Mouse (Mus musculus): ENCODE measurements around the gene Sprn. TPM values are rescaled to one million over a fixed set of nuclear protein-coding genes. Genes with fewer than 3 reads are reported as not detected.

Gene Sprn
- polyA plus RNA-seq, 1 experiment from 2014 or later: 7.8 TPM

- Histone ChIP-seq H3K9ac (replicated peaks) (no peak overlapping the region), H3K4me3 (replicated peaks) (no peak overlapping the region), H3K27me3 (peaks cover 3% of the 10 kb centered on the region; the same call in 1 of the 2 replicates), H3K4me1 (replicated peaks) (peaks cover 16% of the 10 kb centered on the region), H3K4me2 (replicated peaks) (no peak overlapping the region), H3K36me3 (no peaks in the 10 kb centered on the region), H3K9me3 (no peaks in the 10 kb centered on the region), H3K27ac (no peak overlapping the region)
- no peak for ATAC-seq
- 92% methylated on average over 2 of the region's 2 CpGs for WGBS
Measured at GRCm38 (mm10) chr7:140120484-140120883, 34.2 kb downstream of the Sprn start.

- Histone ChIP-seq H3K4me1 (replicated peaks) (peaks cover 17% of the 10 kb centered on the region), H3K9me3 (no peaks in the 10 kb centered on the region), H3K9ac (replicated peaks) (peak within 1 kb of the TSS; percentile 86), H3K36me3 (peaks cover 14% of the 10 kb centered on the region), H3K4me2 (replicated peaks) (peak within 1 kb of the TSS; percentile 90), H3K27ac (peak within 1 kb of the TSS; percentile 80), H3K4me3 (replicated peaks) (peak within 1 kb of the TSS; percentile 83), H3K27me3 (peaks cover 2% of the 10 kb centered on the region; the same call in 1 of the 2 replicates)
- ATAC-seq: peak; percentile 96
- 4% methylated on average over 28 of the region's 28 CpGs for WGBS
Measured at GRCm38 (mm10) chr7:140116329-140117054, 38.2 kb downstream of the Sprn start, which contains the start of gene Echs1. Echs1 (minus strand) TSS chr7:140116476.

GRCm38 (mm10) chr7:140115583-140116328, 38.9 kb downstream of the Sprn start, which contains the start of gene Paox:
Paox (plus strand) TSS chr7:140115799.
- Histone ChIP-seq H3K27ac (peak within 1 kb of the TSS; percentile 80), H3K4me1 (replicated peaks) (peaks cover 17% of the 10 kb centered on the region), H3K9ac (replicated peaks) (peak within 1 kb of the TSS; percentile 86), H3K36me3 (peaks cover 22% of the 10 kb centered on the region), H3K4me3 (replicated peaks) (peak within 1 kb of the TSS; percentile 83), H3K4me2 (replicated peaks) (peak within 1 kb of the TSS; percentile 90), H3K27me3 (no peaks in the 10 kb centered on the region), H3K9me3 (no peaks in the 10 kb centered on the region)
- ATAC-seq: peak; percentile 79
- 3% methylated on average over 23 of the region's 23 CpGs for WGBS

DNA sequence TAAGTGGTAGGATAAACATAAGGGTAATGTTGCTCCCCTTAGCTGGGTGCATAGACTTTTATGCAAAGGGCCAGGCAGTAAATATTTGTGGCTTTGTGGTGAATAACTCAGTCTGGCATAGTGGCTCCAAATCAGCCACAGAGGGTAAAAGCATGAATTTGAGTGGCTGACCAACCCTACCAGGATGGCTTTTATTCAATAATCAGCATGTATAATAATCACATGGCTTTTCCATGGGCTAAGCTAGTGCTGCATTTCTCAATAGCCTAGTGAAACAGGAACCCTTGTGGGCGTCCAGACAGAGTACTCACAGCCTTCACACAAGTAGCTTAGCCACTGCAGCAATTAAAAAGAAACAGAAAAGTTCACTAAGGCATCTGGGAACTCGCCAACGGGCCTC, 42.7 kb downstream of the Sprn start:
- 74% methylated on average over 3 of the region's 3 CpGs for WGBS
- no peak overlapping the region for H3K27ac ChIP-seq
- ATAC-seq: no peak
- no peak overlapping the region for H3K4me2 ChIP-seq (replicated peaks)
- peaks cover 14% of the 10 kb centered on the region for H3K4me1 ChIP-seq (replicated peaks)
- no peaks in the 10 kb centered on the region for H3K27me3 ChIP-seq
- no peak overlapping the region for H3K4me3 ChIP-seq (replicated peaks)
- H3K36me3 ChIP-seq: peaks cover 60% of the 10 kb centered on the region
- no peak overlapping the region for H3K9ac ChIP-seq (replicated peaks)
- H3K9me3 ChIP-seq: no peaks in the 10 kb centered on the region

DNA sequence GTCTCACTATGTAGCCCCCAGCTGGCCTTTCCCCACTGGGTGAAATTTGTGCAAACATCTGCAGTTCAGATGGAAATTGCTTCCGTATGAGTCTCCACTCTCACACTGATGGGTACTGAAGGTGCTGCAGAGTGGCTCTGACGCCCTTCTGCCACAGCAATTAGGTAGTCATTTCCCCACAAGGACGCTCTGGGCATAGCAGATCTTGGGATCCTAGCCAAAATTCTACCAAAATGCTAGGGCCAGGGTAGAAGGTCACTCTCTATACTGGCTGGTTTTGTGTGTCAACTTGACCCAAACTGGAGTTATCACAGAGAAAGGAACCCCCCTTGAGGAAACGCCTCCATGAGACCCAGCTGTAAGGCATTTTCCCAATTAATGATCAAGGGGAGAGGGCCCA, 50.7 kb downstream of the Sprn start:
- Histone ChIP-seq H3K4me2 (replicated peaks) (no peak overlapping the region), H3K27ac (no peak overlapping the region), H3K4me3 (replicated peaks) (no peak overlapping the region), H3K4me1 (replicated peaks) (peaks cover 18% of the 10 kb centered on the region), H3K9ac (replicated peaks) (no peak overlapping the region), H3K36me3 (peaks cover 42% of the 10 kb centered on the region), H3K9me3 (no peaks in the 10 kb centered on the region), H3K27me3 (peaks cover 15% of the 10 kb centered on the region)
- ATAC-seq: no peak
- WGBS: 86% methylated on average over 4 of the region's 4 CpGs

DNA sequence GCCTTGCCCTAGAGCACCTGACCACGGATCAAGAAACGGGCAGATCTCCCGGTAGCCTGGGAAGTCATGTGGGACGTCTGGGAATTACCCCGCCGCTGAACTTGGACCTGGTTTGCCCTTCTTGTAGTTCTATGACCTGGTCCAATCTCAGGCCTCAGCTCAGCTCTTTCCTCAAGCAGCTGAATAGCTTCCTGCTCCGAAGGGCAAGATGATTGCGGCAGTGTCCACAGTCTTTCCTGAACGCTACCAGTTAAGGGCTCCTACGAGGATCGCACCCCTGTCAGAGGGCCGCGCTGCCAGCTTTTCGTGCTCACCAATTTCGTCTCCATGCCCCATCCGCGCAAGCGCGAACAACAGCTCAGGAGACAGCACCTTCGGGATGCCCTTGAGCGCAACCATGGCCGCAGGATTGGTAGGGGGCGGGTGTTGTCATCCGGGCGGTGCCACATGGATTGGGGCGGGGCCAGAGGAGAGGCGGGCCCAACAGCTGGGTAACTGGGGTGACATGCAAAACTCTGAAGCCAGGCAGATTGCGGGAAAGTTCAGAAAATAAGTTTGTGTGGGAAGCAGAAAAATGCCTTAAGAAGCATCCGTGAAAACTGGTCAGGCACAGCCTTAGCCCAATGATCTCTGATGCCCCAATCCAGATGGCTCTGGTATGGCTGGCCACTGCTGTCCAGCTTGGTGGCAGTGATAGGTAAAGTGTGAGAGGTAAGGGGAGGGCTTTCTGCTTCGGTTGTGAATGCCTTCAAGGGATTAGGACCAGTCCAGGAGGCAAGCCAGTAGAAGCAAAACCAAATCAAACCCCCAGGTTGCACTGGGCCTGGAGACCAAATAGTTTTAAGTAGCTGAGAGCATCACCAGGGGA, 52.5 kb downstream of the Sprn start, which contains the start of gene Fuom:
Gene Fuom (minus strand): TSS at position 449 of the 868 bp plus-strand sequence.
- H3K4me3 ChIP-seq (replicated peaks): peak within 1 kb of the TSS; percentile 39
- H3K36me3 ChIP-seq: peaks cover 24% of the 10 kb centered on the region
- peak within 1 kb of the TSS; percentile 65 for H3K9ac ChIP-seq (replicated peaks)
- peak; percentile 87 for ATAC-seq
- no peaks in the 10 kb centered on the region for H3K9me3 ChIP-seq
- 2% methylated on average over 30 of the region's 30 CpGs for WGBS
- H3K4me2 ChIP-seq (replicated peaks): peak within 1 kb of the TSS; percentile 65
- peaks cover 15% of the 10 kb centered on the region for H3K27me3 ChIP-seq
- H3K4me1 ChIP-seq (replicated peaks): peaks cover 18% of the 10 kb centered on the region
- H3K27ac ChIP-seq: no peak within 1 kb of the TSS

DNA sequence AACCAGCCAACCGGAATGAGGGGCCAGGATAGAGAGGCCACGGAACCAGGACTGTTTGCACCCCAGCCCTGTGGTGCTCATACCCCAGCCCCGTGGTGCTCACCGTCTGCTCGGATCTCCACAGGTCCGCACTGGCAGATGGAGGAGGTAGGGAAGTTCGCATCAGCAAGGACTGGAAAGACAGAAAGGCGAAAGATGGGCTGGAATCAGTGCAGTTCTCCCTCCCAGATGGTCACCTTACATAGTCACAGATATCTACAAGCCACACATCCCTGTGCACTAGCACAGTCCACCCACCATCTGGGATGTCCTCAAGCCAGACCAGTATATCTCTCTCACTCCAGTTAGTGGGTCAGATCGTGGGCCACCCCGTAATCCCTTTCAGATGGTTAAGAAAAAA, 53.2 kb downstream of the Sprn start:
- peaks cover 19% of the 10 kb centered on the region for H3K36me3 ChIP-seq
- WGBS: 72% methylated on average over 10 of the region's 10 CpGs
- H3K4me3 ChIP-seq (replicated peaks): peak overlapping the region; percentile 39
- H3K4me1 ChIP-seq (replicated peaks): peaks cover 18% of the 10 kb centered on the region
- H3K27ac ChIP-seq: no peak overlapping the region
- peaks cover 15% of the 10 kb centered on the region for H3K27me3 ChIP-seq
- peak overlapping the region; percentile 65 for H3K4me2 ChIP-seq (replicated peaks)
- H3K9ac ChIP-seq (replicated peaks): peak overlapping the region; percentile 65
- no peaks in the 10 kb centered on the region for H3K9me3 ChIP-seq
- ATAC-seq: peak; percentile 31; the same call in 1 of the 2 replicates

Other genes starting within 250 kb of the Sprn start
- gene Utf1, start 211.1 kb downstream of the Sprn start, polyA plus RNA-seq (2015; fragmentation: Nextera tagmentation; extraction: Ambion mirVana): not detected in 2 replicates
- 0.75 and 0.96 TPM in 2 replicates for gene 6430531B16Rik, start 176.1 kb downstream of the Sprn start, polyA plus RNA-seq (2015; fragmentation: Nextera tagmentation; extraction: Ambion mirVana)
- 3.8 and 4.0 TPM in 2 replicates for gene Adam8, start 162.3 kb downstream of the Sprn start, polyA plus RNA-seq (2015; fragmentation: Nextera tagmentation; extraction: Ambion mirVana)
- gene Zfp511, start 118.5 kb downstream of the Sprn start, polyA plus RNA-seq (2015; fragmentation: Nextera tagmentation; extraction: Ambion mirVana): 49.6 and 50.7 TPM in 2 replicates
- gene Tubgcp2, start 118.2 kb downstream of the Sprn start, polyA plus RNA-seq (2015; fragmentation: Nextera tagmentation; extraction: Ambion mirVana): 61.1 and 62.9 TPM in 2 replicates
- gene Msx3, start 105.8 kb downstream of the Sprn start, polyA plus RNA-seq (2015; fragmentation: Nextera tagmentation; extraction: Ambion mirVana): 3.6 and 4.4 TPM in 2 replicates
- gene Caly, start 72.3 kb downstream of the Sprn start, polyA plus RNA-seq (2015; fragmentation: Nextera tagmentation; extraction: Ambion mirVana): 88.6 and 92.6 TPM in 2 replicates
- 0.46 TPM in 1 of 2 replicates, not detected in the other for gene Prap1, start 61.5 kb downstream of the Sprn start, polyA plus RNA-seq (2015; fragmentation: Nextera tagmentation; extraction: Ambion mirVana)
- gene Fuom, start 52.4 kb downstream of the Sprn start, polyA plus RNA-seq (2015; fragmentation: Nextera tagmentation; extraction: Ambion mirVana): 19.9 and 20.1 TPM in 2 replicates
- gene Paox, start 39.1 kb downstream of the Sprn start, polyA plus RNA-seq (2015; fragmentation: Nextera tagmentation; extraction: Ambion mirVana): 7.2 and 7.6 TPM in 2 replicates
- gene Echs1, start 38.4 kb downstream of the Sprn start, polyA plus RNA-seq (2015; fragmentation: Nextera tagmentation; extraction: Ambion mirVana): 132 and 133 TPM in 2 replicates
- gene Mtg1, start 17.3 kb downstream of the Sprn start, polyA plus RNA-seq (2015; fragmentation: Nextera tagmentation; extraction: Ambion mirVana): 29.2 and 32.8 TPM in 2 replicates
- gene Olfr522, start 9.9 kb upstream of the Sprn start, polyA plus RNA-seq (2015; fragmentation: Nextera tagmentation; extraction: Ambion mirVana): not detected in 2 replicates
- gene Olfr523, start 18.3 kb upstream of the Sprn start, polyA plus RNA-seq (2015; fragmentation: Nextera tagmentation; extraction: Ambion mirVana): not detected in 2 replicates
- gene Olfr524, start 51.1 kb upstream of the Sprn start, polyA plus RNA-seq (2015; fragmentation: Nextera tagmentation; extraction: Ambion mirVana): not detected in 2 replicates
- 0.05 TPM in 1 of 2 replicates, not detected in the other for gene Cd163l1, start 63.4 kb upstream of the Sprn start, polyA plus RNA-seq (2015; fragmentation: Nextera tagmentation; extraction: Ambion mirVana)
- gene 5830411N06Rik, start 92.4 kb upstream of the Sprn start, polyA plus RNA-seq (2015; fragmentation: Nextera tagmentation; extraction: Ambion mirVana): not detected in 2 replicates
- not detected in 2 replicates for gene Olfr525, start 166.0 kb upstream of the Sprn start, polyA plus RNA-seq (2015; fragmentation: Nextera tagmentation; extraction: Ambion mirVana)
- not detected in 2 replicates for gene Olfr527, start 179.1 kb upstream of the Sprn start, polyA plus RNA-seq (2015; fragmentation: Nextera tagmentation; extraction: Ambion mirVana)
- not detected in 2 replicates for gene Olfr60, start 206.8 kb upstream of the Sprn start, polyA plus RNA-seq (2015; fragmentation: Nextera tagmentation; extraction: Ambion mirVana)
- gene Olfr530, start 221.5 kb upstream of the Sprn start, polyA plus RNA-seq (2015; fragmentation: Nextera tagmentation; extraction: Ambion mirVana): not detected in 2 replicates
- gene Olfr531, start 248.0 kb upstream of the Sprn start, polyA plus RNA-seq (2015; fragmentation: Nextera tagmentation; extraction: Ambion mirVana): not detected in 2 replicates

All from midbrain, embryonic 13.5 days (tissue).